Mouse (Mus musculus) intestine, embryonic 14.5 days (tissue): Measurements from ENCODE around the gene Caprin1. TPM values are rescaled to one million over a fixed set of nuclear protein-coding genes. Genes with fewer than 3 reads are reported as not detected.

Experiments
- ATAC-seq: fragments of 200-750 bp; cut with Nextera tagmentation; replicated peaks from 2 replicates; pipeline ENCODE4 v1.8.0; 2017; ENCODE audit warnings: low read depth, moderate number of reproducible peaks, moderate TSS enrichment, moderate library complexity; ENCODE audit not compliant: low FRiP score, low TSS enrichment
- DNase-seq: peaks from one replicate; pipeline ENCODE4 v3.0.0-alpha.2; 2018; ENCODE audit warnings: low spot score
- H3K27ac ChIP-seq: fragments of 300-500 bp; sonication (generic); 2 replicates; pipeline ENCODE4 v1.5.1; 2014; ENCODE audit warnings: low read depth, mild to moderate bottlenecking, control low read depth
- H3K27me3 ChIP-seq: fragments of 300-500 bp; sonication (generic); replicated peaks from 2 replicates; pipeline ENCODE4 v1.6.1; 2014; ENCODE audit warnings: low read length, control low read depth; ENCODE audit not compliant: control insufficient read depth, insufficient read depth
- H3K36me3 ChIP-seq: fragments of 300-500 bp; sonication (generic); 2 replicates; pipeline ENCODE4 v1.6.1; 2014; ENCODE audit warnings: low read length, control low read depth; ENCODE audit not compliant: control insufficient read depth, insufficient read depth
- H3K4me1 ChIP-seq: fragments of 300-500 bp; sonication (generic); replicated peaks from 2 replicates; pipeline ENCODE4 v1.6.1; 2014; ENCODE audit warnings: low read length, control low read depth, mixed read lengths; ENCODE audit not compliant: control insufficient read depth, insufficient read depth
- H3K4me2 ChIP-seq: fragments of 300-500 bp; sonication (generic); 2 replicates; pipeline ENCODE4 v1.6.1; 2014; ENCODE audit warnings: low read length
- H3K4me3 ChIP-seq: fragments of 300-500 bp; sonication (generic); 2 replicates; pipeline ENCODE4 v1.5.1; 2014; ENCODE audit warnings: low read depth, low read length, control low read depth, mixed read lengths
- H3K9ac ChIP-seq: fragments of 300-500 bp; sonication (generic); 2 replicates; pipeline ENCODE4 v1.6.1; 2014; ENCODE audit warnings: mild to moderate bottlenecking, low read length
- H3K9me3 ChIP-seq: fragments of 300-500 bp; sonication (generic); 2 replicates; pipeline ENCODE4 v1.6.1; 2016; ENCODE audit warnings: low read length, control low read depth; ENCODE audit not compliant: control insufficient read depth
- WGBS: fragments of 180-500 bp; shearing (Covaris S2); extraction: QIAGEN DNeasy Blood & Tissue Kit; methylation state at CpG from one replicate; pipeline ENCODE4 v1.1.7; 2014; 5-methylcytosine and 5-hydroxymethylcytosine counted together
- polyA plus RNA-seq: library from polyadenylated mRNA; unstranded; fragments of >200 nt; fragmentation: Nextera tagmentation; extraction: Ambion mirVana; gene quantifications from 2 replicates; pipeline ENCODE4 v1.2.1, GENCODE M21; 2014

The Caprin1 gene
- polyA plus RNA-seq, 1 experiment from 2014 or later = 344 TPM

DNA sequence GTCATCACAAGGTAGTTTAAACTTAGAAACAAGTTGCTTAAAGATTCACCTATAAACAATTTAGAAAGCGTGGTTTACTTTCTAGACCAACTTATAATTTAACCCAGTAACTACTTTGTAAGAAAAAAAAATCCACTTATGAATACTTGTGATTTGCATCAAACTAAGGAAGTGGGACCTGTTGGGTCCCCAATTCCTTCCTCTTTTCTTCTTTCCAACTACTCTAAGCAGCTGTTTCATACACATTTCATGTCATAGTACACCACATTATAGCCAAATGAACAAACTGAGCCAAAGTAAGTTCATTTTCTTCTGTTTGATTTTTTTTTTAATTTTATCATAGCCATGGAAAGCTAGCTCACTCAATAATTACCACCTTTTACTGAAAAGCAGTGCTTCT lies 11.7 kb downstream of the Caprin1 start:
- ATAC-seq = no peak
- H3K36me3 ChIP-seq = peaks cover 63% of the 10 kb centered on the region
- no peaks in the 10 kb centered on the region for H3K27me3 ChIP-seq
- no peaks in the 10 kb centered on the region for H3K9me3 ChIP-seq
- no peak overlapping the region for H3K4me3 ChIP-seq
- DNase-seq = no peak
- H3K27ac ChIP-seq = no peak overlapping the region
- H3K9ac ChIP-seq = no peak overlapping the region
- 0 out of 2 replicates have a peak, but pooled peaks cover 2% of the 10 kb centered on the region for H3K4me1 ChIP-seq
- H3K4me2 ChIP-seq = no peak overlapping the region
- WGBS = 96% methylated on average over 1 of the region's 1 CpGs

DNA sequence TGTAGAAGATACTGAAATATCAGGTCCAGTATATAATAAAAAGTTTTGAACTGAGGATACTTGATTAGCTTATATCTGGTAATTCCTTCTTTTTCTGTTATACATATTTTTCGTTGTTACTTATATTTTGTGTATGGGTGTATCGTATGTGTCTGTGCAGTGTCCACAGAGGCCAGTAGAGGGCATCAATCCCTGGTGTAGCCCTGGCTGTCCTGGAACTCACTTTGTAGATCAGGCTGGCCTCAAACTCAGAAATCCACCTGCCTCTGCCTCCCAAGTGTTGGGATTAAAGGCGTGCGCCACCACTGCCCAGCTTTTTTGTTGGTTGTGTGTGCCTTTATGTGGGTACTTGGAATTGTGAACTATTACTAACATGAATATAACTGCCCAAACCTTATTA lies 12.8 kb downstream of the Caprin1 start:
- 91% methylated on average over 4 of the region's 4 CpGs for WGBS
- Histone ChIP-seq H3K4me1 (0 out of 2 replicates have a peak, but pooled peaks cover 2% of the 10 kb centered on the region), H3K27me3 (no peaks in the 10 kb centered on the region), H3K4me3 (no peak overlapping the region), H3K9ac (no peak overlapping the region), H3K27ac (no peak overlapping the region), H3K36me3 (peaks cover 70% of the 10 kb centered on the region), H3K9me3 (no peaks in the 10 kb centered on the region), H3K4me2 (no peak overlapping the region)
- ATAC-seq (no peak), DNase-seq (peak; percentile 58)

DNA sequence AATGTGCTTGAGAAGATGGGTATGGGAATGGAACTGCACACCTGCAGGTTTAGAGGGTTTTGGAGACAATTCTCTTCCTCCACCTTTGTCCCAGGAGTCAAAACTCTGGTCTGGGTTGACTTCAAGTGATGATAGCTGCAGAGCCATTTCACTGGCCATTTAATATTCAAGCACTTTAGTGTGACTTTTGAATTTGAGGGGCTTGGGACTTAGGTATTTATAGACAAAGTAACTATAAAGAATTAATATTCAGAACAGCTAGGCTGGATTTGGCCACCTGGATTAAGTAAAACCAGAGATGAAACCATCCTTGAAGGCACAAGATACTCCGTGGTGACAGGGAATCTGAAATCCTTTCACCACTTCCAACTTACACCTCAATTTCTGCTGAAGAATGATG lies 35.0 kb downstream of the Caprin1 start:
- no peak for DNase-seq

DNA sequence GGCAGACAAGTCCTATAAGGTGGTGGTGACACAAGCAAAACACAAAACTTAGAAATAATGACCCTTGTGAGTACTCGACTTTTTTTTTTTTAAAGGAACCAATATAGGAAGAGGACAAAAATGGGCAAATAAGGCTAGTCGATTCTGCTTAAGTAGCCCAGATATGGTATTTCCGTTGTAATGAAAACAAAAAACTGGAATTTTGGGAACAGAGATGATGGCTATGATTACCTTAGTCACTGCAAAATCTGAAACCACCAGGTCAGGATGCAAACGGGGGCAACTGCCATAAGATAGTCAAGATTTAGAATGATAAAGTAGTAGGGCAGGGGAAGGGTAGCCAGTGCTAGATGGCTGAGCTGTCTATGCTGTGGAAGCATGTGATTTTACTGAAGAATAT lies 35.5 kb downstream of the Caprin1 start:
- no peak for DNase-seq
- Histone ChIP-seq H3K4me3 (peak overlapping the region; percentile 60; the same call in 1 of the 2 replicates), H3K27ac (no peak overlapping the region), H3K4me2 (peak overlapping the region; percentile 58), H3K9ac (no peak overlapping the region), H3K4me1 (peaks cover 8% of the 10 kb centered on the region), H3K9me3 (no peaks in the 10 kb centered on the region), H3K36me3 (peaks cover 33% of the 10 kb centered on the region), H3K27me3 (no peaks in the 10 kb centered on the region)
- 37% methylated on average over 4 of the region's 4 CpGs for WGBS
- ATAC-seq = no peak

More for the DNA sequence above, 35.0 kb downstream of the Caprin1 start:
- no peak for ATAC-seq
- Histone ChIP-seq H3K27me3 (no peaks in the 10 kb centered on the region), H3K4me2 (peak overlapping the region; percentile 58), H3K27ac (no peak overlapping the region), H3K36me3 (peaks cover 33% of the 10 kb centered on the region), H3K4me1 (peaks cover 8% of the 10 kb centered on the region), H3K4me3 (no peak overlapping the region), H3K9ac (no peak overlapping the region), H3K9me3 (no peaks in the 10 kb centered on the region)
- 65% methylated on average over 1 of the region's 1 CpGs for WGBS

DNA sequence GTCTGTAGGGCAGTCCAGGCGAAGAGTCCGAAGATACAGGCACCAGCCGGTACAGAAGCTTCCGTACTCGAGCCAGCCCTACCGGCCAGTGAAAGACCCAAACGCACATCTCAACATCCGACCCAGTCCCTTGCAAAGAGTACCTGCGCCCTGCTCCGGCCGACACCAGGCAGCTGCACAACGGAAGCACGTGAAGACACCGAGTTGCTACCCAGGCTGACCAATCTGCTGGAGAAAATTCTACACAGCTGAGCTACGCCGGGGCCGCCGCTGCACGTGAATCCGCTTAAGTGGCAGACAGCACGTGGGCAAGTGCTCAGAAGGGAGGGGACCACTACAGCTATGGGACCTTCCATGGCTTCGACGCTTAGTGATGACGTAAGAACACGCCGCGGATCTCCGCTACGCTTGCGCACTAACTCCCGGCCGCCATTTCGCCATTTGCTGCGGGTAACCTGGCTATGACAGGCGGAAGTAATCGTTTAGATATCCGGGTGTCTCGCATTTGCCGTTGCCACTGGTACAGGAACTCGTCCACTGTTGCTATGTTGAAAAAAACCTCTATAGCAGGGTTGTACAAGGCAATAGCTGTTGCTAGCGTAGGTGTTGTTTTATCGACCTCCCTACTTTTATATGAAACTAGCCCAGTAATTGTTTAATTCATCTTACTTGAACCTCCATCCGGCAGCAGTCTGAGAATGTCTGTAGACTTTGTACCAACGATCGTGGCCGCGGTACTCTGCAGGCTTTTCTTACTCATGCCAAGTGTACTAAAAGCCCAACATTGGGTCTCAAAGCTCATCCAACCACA lies 36.3 kb downstream of the Caprin1 start, which contains the start of gene Nat10:
Nat10 (minus strand) TSS at position 365 of the 811 bp plus-strand sequence.
- under 1% methylated on average over 47 of the region's 47 CpGs for WGBS
- H3K4me3 ChIP-seq = peak within 1 kb of the TSS; percentile 60
- peak within 1 kb of the TSS; percentile 62 for H3K9ac ChIP-seq
- H3K27me3 ChIP-seq = no peaks in the 10 kb centered on the region
- H3K9me3 ChIP-seq = no peaks in the 10 kb centered on the region
- peaks cover 28% of the 10 kb centered on the region for H3K36me3 ChIP-seq
- peak; percentile 99 for DNase-seq
- peak; percentile 97 for ATAC-seq
- H3K4me2 ChIP-seq = peak within 1 kb of the TSS; percentile 58
- H3K27ac ChIP-seq = peak within 1 kb of the TSS; percentile 78
- H3K4me1 ChIP-seq = peaks cover 8% of the 10 kb centered on the region

DNA sequence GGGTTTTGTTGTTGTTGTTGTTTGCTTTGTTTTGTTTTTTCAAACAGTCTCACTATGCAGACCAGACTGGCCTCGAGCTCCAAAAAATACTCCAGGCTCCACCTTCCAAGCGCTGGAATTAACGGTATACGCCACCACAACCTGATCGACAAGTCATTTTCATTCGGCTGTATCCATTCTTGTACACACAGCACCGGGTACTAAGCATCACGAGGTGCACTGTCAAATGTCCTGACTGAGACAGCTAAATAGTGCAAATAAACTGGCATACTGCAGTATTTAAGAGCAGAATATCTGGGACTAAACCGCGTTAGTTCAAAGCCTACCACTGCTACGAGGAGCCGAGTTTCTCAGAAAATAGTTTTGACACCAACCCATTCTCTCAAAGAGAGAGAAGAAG lies 37.0 kb downstream of the Caprin1 start:
- H3K4me3 ChIP-seq = peak overlapping the region; percentile 60
- peaks cover 27% of the 10 kb centered on the region for H3K36me3 ChIP-seq
- peaks cover 8% of the 10 kb centered on the region for H3K4me1 ChIP-seq
- H3K27me3 ChIP-seq = no peaks in the 10 kb centered on the region
- under 1% methylated on average over 12 of the region's 12 CpGs for WGBS
- H3K9me3 ChIP-seq = no peaks in the 10 kb centered on the region
- DNase-seq = no peak
- peak overlapping the region; percentile 62 for H3K9ac ChIP-seq
- ATAC-seq = peak; percentile 16
- peak overlapping the region; percentile 58 for H3K4me2 ChIP-seq
- H3K27ac ChIP-seq = peak overlapping the region; percentile 78

DNA sequence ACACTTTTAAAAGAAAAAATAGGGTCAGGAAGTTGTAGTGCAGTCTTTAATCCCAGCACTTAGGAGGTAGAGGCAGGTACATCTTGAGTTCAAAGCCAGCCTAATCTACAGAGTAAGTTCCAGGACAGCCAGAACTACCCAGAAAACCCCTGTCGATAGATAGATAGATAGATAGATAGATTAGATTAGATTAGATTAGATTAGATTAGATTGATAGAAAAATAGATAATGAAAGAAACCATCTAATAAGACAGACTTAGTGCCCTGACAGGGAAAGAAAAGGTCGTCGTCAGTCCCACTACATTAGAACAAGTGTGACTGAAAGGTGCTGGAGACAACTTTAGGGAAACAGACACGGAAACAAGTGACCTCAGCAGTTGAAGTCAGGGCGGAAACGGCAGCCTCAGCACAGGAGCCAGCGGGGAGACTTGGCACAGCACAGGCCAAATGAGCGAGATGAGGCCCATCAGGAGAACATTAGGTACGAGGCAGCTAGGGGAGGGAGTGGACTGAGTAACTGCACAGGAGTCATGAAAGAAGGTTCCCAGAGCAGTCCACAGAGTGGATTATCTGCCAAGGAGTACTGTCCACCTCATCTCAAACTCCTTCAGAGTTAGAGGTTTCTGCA lies 41.9 kb downstream of the Caprin1 start:
- H3K4me2 ChIP-seq = no peak overlapping the region
- no peaks in the 10 kb centered on the region for H3K27me3 ChIP-seq

DNA sequence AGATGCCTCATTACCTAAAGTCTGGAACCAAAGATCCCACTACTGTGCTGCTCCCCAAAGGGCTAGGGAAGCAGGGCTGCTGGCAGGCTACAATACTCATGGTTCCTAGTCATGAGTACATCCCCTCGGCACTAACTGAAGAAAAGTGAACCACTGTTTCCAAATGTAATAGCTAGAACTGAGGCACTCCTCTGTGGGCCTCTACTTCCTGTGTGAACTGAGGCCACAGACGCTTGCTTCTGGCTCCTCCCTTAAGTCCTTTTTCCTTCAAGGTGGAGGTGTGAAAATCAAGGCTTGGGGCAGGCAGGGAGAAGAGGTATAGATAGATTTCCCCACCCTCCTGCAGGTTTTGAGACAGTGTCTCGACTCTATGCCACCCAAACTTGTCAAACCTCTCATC lies 42.8 kb downstream of the Caprin1 start:
- no peak overlapping the region for H3K9ac ChIP-seq
- no peak overlapping the region for H3K4me3 ChIP-seq
- WGBS = 80% methylated on average over 3 of the region's 3 CpGs
- no peak overlapping the region for H3K4me2 ChIP-seq
- DNase-seq (no peak), ATAC-seq (no peak)
- H3K9me3 ChIP-seq = no peaks in the 10 kb centered on the region
- H3K36me3 ChIP-seq = peaks cover 72% of the 10 kb centered on the region
- no peaks in the 10 kb centered on the region; the same call in 1 of the 2 replicates for H3K4me1 ChIP-seq
- no peak overlapping the region for H3K27ac ChIP-seq
- no peaks in the 10 kb centered on the region for H3K27me3 ChIP-seq

More for the DNA sequence above, 41.9 kb downstream of the Caprin1 start:
- peaks cover 62% of the 10 kb centered on the region for H3K36me3 ChIP-seq
- no peak for ATAC-seq
- no peak for DNase-seq
- no peaks in the 10 kb centered on the region; the same call in 1 of the 2 replicates for H3K4me1 ChIP-seq
- WGBS = 91% methylated on average over 9 of the region's 9 CpGs
- no peak overlapping the region for H3K9ac ChIP-seq
- H3K9me3 ChIP-seq = no peaks in the 10 kb centered on the region
- H3K4me3 ChIP-seq = no peak overlapping the region
- H3K27ac ChIP-seq = no peak overlapping the region
